Mouse (Mus musculus) midbrain, embryonic 13.5 days (tissue): ENCODE data around the gene Cntn5. TPM values are rescaled to one million over a fixed set of nuclear protein-coding genes. Genes with fewer than 3 reads are reported as not detected.

Experiments
- ATAC-seq: fragments of 200-750 bp; cut with Nextera tagmentation; 2 replicates; pipeline ENCODE4 v1.8.0; 2017; ENCODE audit warnings: mild to moderate bottlenecking, moderate TSS enrichment, moderate library complexity
- H3K27ac ChIP-seq: fragments of 300-500 bp; sonication (generic); 2 replicates; pipeline ENCODE4 v1.5.1; 2015; ENCODE audit warnings: inconsistent platforms, mild to moderate bottlenecking, moderate library complexity
- H3K27me3 ChIP-seq: fragments of 300-500 bp; sonication (generic); 2 replicates; pipeline ENCODE4 v1.6.1; 2015; ENCODE audit warnings: mild to moderate bottlenecking, inconsistent platforms
- H3K36me3 ChIP-seq: fragments of 300-500 bp; sonication (generic); 2 replicates; pipeline ENCODE4 v1.6.1; 2015; ENCODE audit warnings: mild to moderate bottlenecking, inconsistent platforms
- H3K4me1 ChIP-seq: fragments of 300-500 bp; sonication (generic); replicated peaks from 2 replicates; pipeline ENCODE4 v1.6.1; 2015; ENCODE audit warnings: inconsistent platforms
- H3K4me2 ChIP-seq: fragments of 300-500 bp; sonication (generic); replicated peaks from 2 replicates; pipeline ENCODE4 v1.6.1; 2015; ENCODE audit warnings: moderate library complexity, mild to moderate bottlenecking, inconsistent platforms
- H3K4me3 ChIP-seq: fragments of 300-500 bp; sonication (generic); replicated peaks from 2 replicates; pipeline ENCODE4 v1.5.1; 2015; ENCODE audit warnings: mild to moderate bottlenecking, inconsistent platforms
- H3K9ac ChIP-seq: fragments of 300-500 bp; sonication (generic); replicated peaks from 2 replicates; pipeline ENCODE4 v1.6.1; 2015; ENCODE audit warnings: mild to moderate bottlenecking, inconsistent platforms
- H3K9me3 ChIP-seq: fragments of 300-500 bp; sonication (generic); 2 replicates; pipeline ENCODE4 v1.6.1; 2016; ENCODE audit warnings: mild to moderate bottlenecking, inconsistent platforms
- WGBS: fragments of 180-500 bp; shearing (Covaris S2); methylation state at CpG from one replicate; pipeline ENCODE4 v1.1.7; 2015; 5-methylcytosine and 5-hydroxymethylcytosine counted together
- polyA plus RNA-seq: library from polyadenylated mRNA; unstranded; fragments of >200 nt; fragmentation: Nextera tagmentation; extraction: Ambion mirVana; gene quantifications from 2 replicates; pipeline ENCODE4 v1.2.1, GENCODE M21; 2015

The Cntn5 gene
- polyA plus RNA-seq, 1 experiment from 2014 or later, result 7.7 TPM

- Histone ChIP-seq H3K4me1 (no peaks in the 10 kb centered on the region), H3K4me3 (no peak overlapping the region), H3K9me3 (no peaks in the 10 kb centered on the region), H3K4me2 (no peak overlapping the region), H3K9ac (no peak overlapping the region), H3K27me3 (no peaks in the 10 kb centered on the region), H3K36me3 (no peaks in the 10 kb centered on the region), H3K27ac (no peak overlapping the region)
- ATAC-seq, result 0 out of 2 replicates have a peak, but pooled peaks have one; percentile 27
- WGBS, result 91% methylated on average over 4 of the region's 4 CpGs
Measured at GRCm38 (mm10) chr9:10722121-10722520, 182.5 kb downstream of the Cntn5 start.

GRCm38 (mm10) chr9:10718986-10719385, 185.6 kb downstream of the Cntn5 start:
- Histone ChIP-seq H3K4me3 (no peak overlapping the region), H3K27ac (no peak overlapping the region), H3K9me3 (no peaks in the 10 kb centered on the region), H3K4me2 (no peak overlapping the region), H3K9ac (no peak overlapping the region), H3K27me3 (no peaks in the 10 kb centered on the region), H3K4me1 (no peaks in the 10 kb centered on the region), H3K36me3 (no peaks in the 10 kb centered on the region)
- 77% methylated on average over 3 of the region's 3 CpGs for WGBS
- ATAC-seq, result no peak

- WGBS, result 13% methylated on average over 1 of the region's 1 CpGs
- no peak for ATAC-seq
- H3K9ac ChIP-seq, result no peak overlapping the region
- no peaks in the 10 kb centered on the region for H3K9me3 ChIP-seq
- H3K4me2 ChIP-seq, result no peak overlapping the region
- no peaks in the 10 kb centered on the region for H3K36me3 ChIP-seq
- no peaks in the 10 kb centered on the region for H3K27me3 ChIP-seq
- H3K27ac ChIP-seq, result no peak overlapping the region
- H3K4me3 ChIP-seq, result no peak overlapping the region
- H3K4me1 ChIP-seq, result no peaks in the 10 kb centered on the region
Measured at GRCm38 (mm10) chr9:10713641-10714040, 190.9 kb downstream of the Cntn5 start.

- Histone ChIP-seq H3K36me3 (no peaks in the 10 kb centered on the region), H3K27me3 (no peaks in the 10 kb centered on the region), H3K27ac (no peak overlapping the region), H3K9me3 (no peaks in the 10 kb centered on the region), H3K4me3 (no peak overlapping the region), H3K4me2 (no peak overlapping the region), H3K4me1 (no peaks in the 10 kb centered on the region), H3K9ac (no peak overlapping the region)
- ATAC-seq, result no peak
Measured at GRCm38 (mm10) chr9:10681646-10682045, 222.9 kb downstream of the Cntn5 start.

GRCm38 (mm10) chr9:10681181-10681580, 223.4 kb downstream of the Cntn5 start:
- no peak for ATAC-seq
- Histone ChIP-seq H3K4me2 (no peak overlapping the region), H3K4me3 (no peak overlapping the region), H3K27ac (no peak overlapping the region), H3K36me3 (no peaks in the 10 kb centered on the region), H3K27me3 (no peaks in the 10 kb centered on the region), H3K4me1 (no peaks in the 10 kb centered on the region), H3K9me3 (no peaks in the 10 kb centered on the region), H3K9ac (no peak overlapping the region)
- WGBS, result 75% methylated on average over 3 of the region's 3 CpGs

GRCm38 (mm10) chr9:10668676-10669075, 235.9 kb downstream of the Cntn5 start:
- Histone ChIP-seq H3K4me1 (no peaks in the 10 kb centered on the region), H3K9me3 (no peaks in the 10 kb centered on the region), H3K4me3 (no peak overlapping the region), H3K9ac (no peak overlapping the region), H3K27me3 (no peaks in the 10 kb centered on the region), H3K36me3 (no peaks in the 10 kb centered on the region), H3K27ac (no peak overlapping the region), H3K4me2 (no peak overlapping the region)
- ATAC-seq, result no peak
- WGBS, result 78% methylated on average over 3 of the region's 3 CpGs

- no peaks in the 10 kb centered on the region for H3K4me1 ChIP-seq
- H3K27me3 ChIP-seq, result no peaks in the 10 kb centered on the region
- no peaks in the 10 kb centered on the region for H3K36me3 ChIP-seq
- H3K9me3 ChIP-seq, result no peaks in the 10 kb centered on the region
- ATAC-seq, result no peak
- H3K9ac ChIP-seq, result no peak overlapping the region
- WGBS, result 60% methylated on average over 4 of the region's 4 CpGs
- H3K27ac ChIP-seq, result no peak overlapping the region
- no peak overlapping the region for H3K4me3 ChIP-seq
- no peak overlapping the region for H3K4me2 ChIP-seq
Measured at GRCm38 (mm10) chr9:10667438-10667837, 237.1 kb downstream of the Cntn5 start.

GRCm38 (mm10) chr9:10665756-10666155, 238.8 kb downstream of the Cntn5 start:
- no peak overlapping the region for H3K4me2 ChIP-seq
- no peak for ATAC-seq
- H3K9ac ChIP-seq, result no peak overlapping the region
- no peaks in the 10 kb centered on the region for H3K9me3 ChIP-seq
- no peaks in the 10 kb centered on the region for H3K4me1 ChIP-seq
- no peak overlapping the region for H3K4me3 ChIP-seq
- H3K36me3 ChIP-seq, result no peaks in the 10 kb centered on the region
- no peaks in the 10 kb centered on the region for H3K27me3 ChIP-seq
- H3K27ac ChIP-seq, result no peak overlapping the region

GRCm38 (mm10) chr9:10663101-10663500, 241.5 kb downstream of the Cntn5 start:
- no peak overlapping the region for H3K9ac ChIP-seq
- no peaks in the 10 kb centered on the region for H3K27me3 ChIP-seq
- H3K27ac ChIP-seq, result no peak overlapping the region
- no peak for ATAC-seq
- no peak overlapping the region for H3K4me3 ChIP-seq
- 78% methylated on average over 2 of the region's 2 CpGs for WGBS
- no peaks in the 10 kb centered on the region for H3K4me1 ChIP-seq
- no peaks in the 10 kb centered on the region for H3K9me3 ChIP-seq
- no peaks in the 10 kb centered on the region for H3K36me3 ChIP-seq
- H3K4me2 ChIP-seq, result no peak overlapping the region

- WGBS, result 83% methylated on average over 1 of the region's 1 CpGs
- no peak overlapping the region for H3K9ac ChIP-seq
- ATAC-seq, result no peak
- no peak overlapping the region for H3K4me2 ChIP-seq
- no peaks in the 10 kb centered on the region for H3K4me1 ChIP-seq
- no peaks in the 10 kb centered on the region for H3K27me3 ChIP-seq
- H3K9me3 ChIP-seq, result no peaks in the 10 kb centered on the region
- no peak overlapping the region for H3K27ac ChIP-seq
- no peaks in the 10 kb centered on the region for H3K36me3 ChIP-seq
- no peak overlapping the region for H3K4me3 ChIP-seq
Measured at GRCm38 (mm10) chr9:10659478-10659877, 245.1 kb downstream of the Cntn5 start.

GRCm38 (mm10) chr9:10658086-10658485, 246.5 kb downstream of the Cntn5 start:
- Histone ChIP-seq H3K27me3 (no peaks in the 10 kb centered on the region), H3K9me3 (no peaks in the 10 kb centered on the region), H3K4me2 (no peak overlapping the region), H3K4me1 (no peaks in the 10 kb centered on the region), H3K36me3 (no peaks in the 10 kb centered on the region), H3K4me3 (no peak overlapping the region), H3K9ac (no peak overlapping the region), H3K27ac (no peak overlapping the region)
- WGBS, result 84% methylated on average over 1 of the region's 1 CpGs
- no peak for ATAC-seq

- Histone ChIP-seq H3K4me1 (no peaks in the 10 kb centered on the region), H3K4me3 (no peak overlapping the region), H3K9ac (no peak overlapping the region), H3K36me3 (no peaks in the 10 kb centered on the region), H3K4me2 (no peak overlapping the region), H3K27ac (no peak overlapping the region), H3K9me3 (no peaks in the 10 kb centered on the region), H3K27me3 (no peaks in the 10 kb centered on the region)
- 74% methylated on average over 4 of the region's 4 CpGs for WGBS
- ATAC-seq, result 0 out of 2 replicates have a peak, but pooled peaks have one; percentile 48
Measured at GRCm38 (mm10) chr9:10657144-10657748, 247.3 kb downstream of the Cntn5 start.

GRCm38 (mm10) chr9:10650632-10651031, 253.9 kb downstream of the Cntn5 start:
- H3K27me3 ChIP-seq, result no peaks in the 10 kb centered on the region
- no peak overlapping the region for H3K27ac ChIP-seq
- H3K36me3 ChIP-seq, result no peaks in the 10 kb centered on the region
- no peaks in the 10 kb centered on the region for H3K9me3 ChIP-seq
- no peaks in the 10 kb centered on the region for H3K4me1 ChIP-seq
- 79% methylated on average over 1 of the region's 1 CpGs for WGBS
- no peak for ATAC-seq
- no peak overlapping the region for H3K9ac ChIP-seq
- H3K4me3 ChIP-seq, result no peak overlapping the region
- H3K4me2 ChIP-seq, result no peak overlapping the region
